Mouse (Mus musculus) kidney, adult 2 months (tissue): ENCODE measurements around the gene Gm10322. TPM values are rescaled to one million over a fixed set of nuclear protein-coding genes. Genes with fewer than 3 reads are reported as not detected.
A peak's percentile ranks its signal among the peaks of the same experiment; 100 is the strongest.

ENCODE experiments used
- DNase-seq: peaks from one replicate; pipeline ENCODE4 v3.0.0; 2021
- H3K27ac ChIP-seq: fragments of 200-500 bp; 2 replicates; pipeline ENCODE4 v1.5.1; 2012; ENCODE audit warnings: low read depth, low read length, control low read depth, inconsistent platforms; ENCODE audit not compliant: insufficient read depth
- H3K27me3 ChIP-seq: fragments of 200-500 bp; replicated peaks from 2 replicates; pipeline ENCODE4 v1.6.1; 2012; ENCODE audit warnings: mild to moderate bottlenecking, moderate library complexity, low read length, inconsistent platforms; ENCODE audit not compliant: control insufficient read depth, insufficient read depth
- H3K36me3 ChIP-seq: fragments of 200-500 bp; 2 replicates; pipeline ENCODE4 v1.6.1; 2012; ENCODE audit warnings: mild to moderate bottlenecking, moderate library complexity, low read length, inconsistent platforms; ENCODE audit not compliant: control insufficient read depth, insufficient read depth
- H3K4me1 ChIP-seq: fragments of 200-500 bp; 2 replicates; pipeline ENCODE4 v1.6.1; 2011; ENCODE audit warnings: low read length; ENCODE audit not compliant: control insufficient read depth, insufficient read depth
- H3K4me3 ChIP-seq: fragments of 200-500 bp; 2 replicates; pipeline ENCODE4 v1.5.1; 2011; ENCODE audit warnings: mild to moderate bottlenecking, low read depth, low read length, control low read depth; ENCODE audit not compliant: insufficient read depth
- CTCF ChIP-seq: fragments of 200-500 bp; conservative IDR thresholded peaks from 2 replicates; pipeline ENCODE4 v1.5.1; 2011; ENCODE audit warnings: low read depth, mild to moderate bottlenecking, control low read depth, low read length, moderate library complexity, mixed read lengths; ENCODE audit not compliant: insufficient read depth, insufficient read length
- POLR2A ChIP-seq: fragments of 200-500 bp; IDR thresholded peaks from one replicate; pipeline ENCODE4 v1.6.1; 2011; ENCODE audit warnings: low read depth, low read length, control low read depth
- WGBS: fragments of 180-500 bp; shearing (Covaris S2); methylation state at CpG from one replicate; pipeline ENCODE4 v1.1.7; 2018; 5-methylcytosine and 5-hydroxymethylcytosine counted together
- polyA plus RNA-seq: library from polyadenylated mRNA; depleted of rRNA; stranded (reverse); fragments of >200 nt; gene quantifications from 2 replicates; pipeline ENCODE4 v1.2.3, GENCODE M21; 2012

Gm10322 gene
- polyA plus RNA-seq, 1 experiment = not detected

- WGBS = 56% methylated on average over 8 of the region's 8 CpGs
- Histone ChIP-seq H3K27ac (no peak overlapping the region), H3K4me3 (no peak overlapping the region), H3K36me3 (no peaks in the 10 kb centered on the region), H3K27me3 (no peaks in the 10 kb centered on the region), H3K4me1 (peaks cover 6% of the 10 kb centered on the region; the same call in 1 of the 2 replicates)
- no peak for TF ChIP-seq POLR2A
- DNase-seq = no peak
These were observed 13.8 kb upstream of the Gm10322 start for GRCm38 (mm10) chr10:59602043-59602442.

- TF ChIP-seq POLR2A (no peak), CTCF (no peak)
- no peak for DNase-seq
These were observed 13.0 kb upstream of the Gm10322 start for GRCm38 (mm10) chr10:59602891-59603290.

GRCm38 (mm10) chr10:59603843-59604242 is 12.0 kb upstream of the Gm10322 start:
- no peak overlapping the region for H3K4me3 ChIP-seq
- no peak for TF ChIP-seq CTCF
- TF ChIP-seq POLR2A = no peak
- peaks cover 6% of the 10 kb centered on the region; the same call in 1 of the 2 replicates for H3K4me1 ChIP-seq
- no peak overlapping the region for H3K27ac ChIP-seq
- 54% methylated on average over 5 of the region's 5 CpGs for WGBS
- DNase-seq = peak; percentile 71
- no peaks in the 10 kb centered on the region for H3K27me3 ChIP-seq
- H3K36me3 ChIP-seq = no peaks in the 10 kb centered on the region

More at GRCm38 (mm10) chr10:59602891-59603290, 13.0 kb upstream of the Gm10322 start:
- Histone ChIP-seq H3K4me3 (no peak overlapping the region), H3K36me3 (no peaks in the 10 kb centered on the region), H3K27ac (no peak overlapping the region), H3K4me1 (peaks cover 6% of the 10 kb centered on the region; the same call in 1 of the 2 replicates), H3K27me3 (no peaks in the 10 kb centered on the region)
- 66% methylated on average over 14 of the region's 14 CpGs for WGBS

- Histone ChIP-seq H3K4me1 (peaks cover 2% of the 10 kb centered on the region; the same call in 1 of the 2 replicates), H3K36me3 (no peaks in the 10 kb centered on the region), H3K4me3 (no peak overlapping the region), H3K27ac (no peak overlapping the region), H3K27me3 (no peaks in the 10 kb centered on the region)
- no peak for DNase-seq
- 85% methylated on average over 11 of the region's 11 CpGs for WGBS
- TF ChIP-seq CTCF = no peak
- TF ChIP-seq POLR2A = no peak
These were observed 10.9 kb upstream of the Gm10322 start for GRCm38 (mm10) chr10:59604879-59605464.

GRCm38 (mm10) chr10:59613276-59613675 is 2.6 kb upstream of the Gm10322 start:
- Histone ChIP-seq H3K27me3 (no peaks in the 10 kb centered on the region), H3K4me1 (peaks cover 8% of the 10 kb centered on the region), H3K27ac (no peak overlapping the region), H3K36me3 (no peaks in the 10 kb centered on the region), H3K4me3 (no peak overlapping the region)
- DNase-seq = no peak
- WGBS = 67% methylated on average over 5 of the region's 5 CpGs
- TF ChIP-seq POLR2A (no peak), CTCF (no peak)

GRCm38 (mm10) chr10:59614141-59614540 is 1.7 kb upstream of the Gm10322 start:
- DNase-seq = no peak
- Histone ChIP-seq H3K36me3 (no peaks in the 10 kb centered on the region), H3K4me1 (peaks cover 8% of the 10 kb centered on the region), H3K27ac (no peak overlapping the region), H3K27me3 (no peaks in the 10 kb centered on the region), H3K4me3 (no peak overlapping the region)
- TF ChIP-seq POLR2A (no peak), CTCF (no peak)
- 87% methylated on average over 5 of the region's 5 CpGs for WGBS

GRCm38 (mm10) chr10:59615411-59615810 is 452 bp upstream of the Gm10322 start:
- TF ChIP-seq POLR2A (no peak), CTCF (no peak)
- Histone ChIP-seq H3K4me1 (peaks cover 8% of the 10 kb centered on the region), H3K4me3 (peak overlapping the region; percentile 72), H3K36me3 (no peaks in the 10 kb centered on the region), H3K27ac (no peak overlapping the region), H3K27me3 (no peaks in the 10 kb centered on the region)
- 18% methylated on average over 5 of the region's 5 CpGs for WGBS
- peak; percentile 15 for DNase-seq
